Mouse (Mus musculus) induced T-regulatory cell, adult 2 months (primary cell): ENCODE results near the gene Lhfpl1.
"Not testable (repeated sequence)": the region's sequence is repeated elsewhere in the genome, so short reads cannot be mapped to it uniquely, and the experiment has no call there.

Experiments used
- DNase-seq: peaks from one replicate; pipeline ENCODE4 v3.0.0-alpha.2; 2012; ENCODE audit warnings: low read depth

Gene Lhfpl1

GRCm38 (mm10) chrX:145348377-145349203, at the start of gene Lhfpl1:
Gene Lhfpl1 (minus strand): TSS chrX:145349089.
- no peak for DNase-seq

GRCm38 (mm10) chrX:145371839-145372238, 22.9 kb upstream of the Lhfpl1 start:
- no peak for DNase-seq

GRCm38 (mm10) chrX:145362527-145362926, 13.6 kb upstream of the Lhfpl1 start:
- peak; percentile 6 for DNase-seq

DNA sequence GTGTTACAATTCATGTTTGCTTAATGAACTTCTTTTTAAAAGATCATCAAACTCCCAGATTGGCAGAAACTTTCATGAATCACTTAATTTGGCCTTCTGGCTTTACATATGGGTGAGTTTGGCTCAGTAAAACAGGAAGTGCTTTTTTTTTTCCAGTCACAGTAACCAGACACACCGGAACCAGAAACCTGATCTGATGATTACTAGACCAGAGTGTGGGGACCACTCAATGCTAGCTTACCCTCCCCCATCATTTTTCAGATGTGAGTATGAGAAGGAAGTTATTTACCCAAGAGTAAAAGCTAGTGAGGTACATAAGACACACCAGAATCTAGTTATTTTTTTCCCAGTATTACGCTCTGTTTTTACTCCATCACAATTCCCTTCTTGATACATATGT, 6.5 kb downstream of the Lhfpl1 start:
- no peak for DNase-seq

GRCm38 (mm10) chrX:145336141-145336540, 12.7 kb downstream of the Lhfpl1 start:
- DNase-seq: no peak

- no peak for DNase-seq
Measured at GRCm38 (mm10) chrX:145308555-145308954, 40.3 kb downstream of the Lhfpl1 start.

- peak; percentile 2 for DNase-seq
Measured at GRCm38 (mm10) chrX:145307174-145307573, 41.7 kb downstream of the Lhfpl1 start.

DNA sequence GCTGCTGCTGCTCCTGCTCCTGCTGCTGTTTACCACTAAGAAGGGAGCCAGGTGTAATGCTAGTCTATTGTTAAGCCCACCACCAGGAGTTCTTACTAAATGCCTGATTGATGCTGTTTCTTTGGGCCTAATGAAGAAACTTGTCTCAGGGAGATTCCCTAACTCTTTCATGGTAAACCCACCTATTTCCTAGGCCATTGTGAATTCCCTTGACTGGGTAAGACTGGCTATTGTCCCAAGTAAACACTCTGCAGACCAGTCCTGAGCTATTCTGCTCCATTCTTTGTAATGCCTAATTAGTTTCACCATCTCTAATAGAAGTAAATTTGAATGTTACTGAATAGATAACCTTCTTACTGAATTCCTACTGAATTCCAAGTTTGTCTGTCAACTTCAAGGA, 48.7 kb downstream of the Lhfpl1 start:
- not testable (repeated sequence) for DNase-seq

DNA sequence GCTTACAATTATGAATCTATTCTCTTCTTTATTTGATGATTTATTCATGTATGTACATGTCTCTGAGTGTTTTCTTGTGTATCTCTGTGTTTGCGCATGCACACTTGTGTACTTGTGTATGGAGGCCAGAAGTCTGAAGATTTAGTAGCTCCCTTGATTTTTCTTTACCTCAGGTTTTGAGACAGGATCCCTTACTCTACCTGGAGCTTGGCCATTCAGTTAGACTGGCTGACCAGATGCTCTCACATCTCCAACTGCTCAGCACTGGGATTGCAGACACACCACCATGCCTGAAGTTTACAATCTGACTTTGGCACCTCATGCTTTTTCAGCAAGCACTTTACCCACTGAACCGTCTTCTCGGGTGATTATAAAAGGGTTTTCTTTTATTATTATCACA, 76.7 kb downstream of the Lhfpl1 start:
- DNase-seq: no peak

DNA sequence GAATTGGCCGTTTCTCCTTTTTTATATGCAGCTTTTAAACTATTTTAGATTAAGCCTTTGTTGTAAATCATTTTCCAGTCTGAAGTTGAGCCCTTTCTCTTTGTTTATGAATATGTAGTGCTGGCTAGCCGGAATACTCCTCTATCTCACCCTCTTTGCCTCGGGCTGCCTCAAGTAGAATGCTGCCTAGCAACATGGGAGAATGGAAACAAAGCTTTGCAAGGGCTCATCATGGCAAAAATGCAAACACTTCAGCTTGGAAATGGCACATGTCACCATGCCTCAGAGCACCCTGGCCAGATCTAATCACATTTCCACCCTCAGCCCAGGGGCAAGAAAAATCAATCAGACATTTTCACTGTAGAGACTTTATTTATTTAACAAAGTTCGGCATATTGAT, 77.1 kb downstream of the Lhfpl1 start:
- DNase-seq: no peak

- no peak for DNase-seq
Measured at GRCm38 (mm10) chrX:145261803-145262202, 87.1 kb downstream of the Lhfpl1 start.
